Mouse (Mus musculus) liver, embryonic 14.5 days (tissue): ENCODE measurements at regions not wholly inside any gene's neighbourhood (a gene's known extent, or its start where the extent isn't known, plus 50 kb on each side); places are given as distances from the start of the nearest gene placed in this dataset.

Experiments used
- ATAC-seq: fragments of 200-750 bp; cut with Nextera tagmentation; 2 replicates; pipeline ENCODE4 v1.8.0; 2017; ENCODE audit warnings: moderate number of reproducible peaks, mild to moderate bottlenecking, moderate library complexity; ENCODE audit not compliant: insufficient read depth
- DNase-seq, 3 experiments: peaks; one replicate each; pipeline ENCODE4 v3.0.0-alpha.2; 2012 to 2013; ENCODE audit warnings: low read depth in 3 of 3, low spot score in 3 of 3
- H3K27ac ChIP-seq: fragments of 300-500 bp; sonication (generic); 2 replicates; pipeline ENCODE4 v1.5.1; 2014; ENCODE audit warnings: moderate library complexity, mild to moderate bottlenecking, control low read depth, inconsistent platforms
- H3K27me3 ChIP-seq: fragments of 300-500 bp; sonication (generic); 2 replicates; pipeline ENCODE4 v1.6.1; 2014; ENCODE audit warnings: mild to moderate bottlenecking, low read length, moderate library complexity; ENCODE audit not compliant: control insufficient read depth, insufficient read depth
- H3K36me3 ChIP-seq: fragments of 300-500 bp; sonication (generic); replicated peaks from 2 replicates; pipeline ENCODE4 v1.6.1; 2014; ENCODE audit warnings: low read depth; ENCODE audit not compliant: control insufficient read depth, insufficient read depth
- H3K4me1 ChIP-seq, 2 experiments: fragments of 200-500 bp in 1 of 2; fragments of 300-500 bp in 1 of 2; sonication (generic) in 1 of 2; replicated peaks; 2 replicates each; pipeline ENCODE4 v1.6.1; 2012 to 2014; ENCODE audit warnings: antibody characterized with exemption in 1 of 2, inconsistent platforms in 1 of 2, low read length in 1 of 2; ENCODE audit not compliant: control insufficient read depth in 2 of 2, insufficient read depth in 2 of 2
- H3K4me2 ChIP-seq: fragments of 300-500 bp; sonication (generic); 2 replicates; pipeline ENCODE4 v1.6.1; 2014; ENCODE audit warnings: low read depth, mild to moderate bottlenecking, control low read depth, moderate library complexity
- H3K4me3 ChIP-seq, 2 experiments: fragments of 200-500 bp in 1 of 2; fragments of 300-500 bp in 1 of 2; sonication (generic) in 1 of 2; 2 replicates each; pipeline ENCODE4 v1.5.1; 2012 to 2014; ENCODE audit warnings: low read depth in 2 of 2, low read length in 2 of 2, mild to moderate bottlenecking in 2 of 2, control low read depth in 1 of 2, inconsistent platforms in 1 of 2, moderate library complexity in 1 of 2; ENCODE audit not compliant: insufficient read depth in 1 of 2
- H3K9ac ChIP-seq: fragments of 300-500 bp; sonication (generic); replicated peaks from 2 replicates; pipeline ENCODE4 v1.6.1; 2014; ENCODE audit warnings: mild to moderate bottlenecking, control low read depth, moderate library complexity
- H3K9me3 ChIP-seq: fragments of 300-500 bp; sonication (generic); 2 replicates; pipeline ENCODE4 v1.6.1; 2016; ENCODE audit warnings: low read length, mixed read lengths; ENCODE audit not compliant: control insufficient read depth
- CTCF ChIP-seq: IDR thresholded peaks from 2 replicates; pipeline ENCODE4 v1.5.1; 2016; ENCODE audit warnings: antibody characterized with exemption, low read depth, control low read depth
- EP300 ChIP-seq: IDR thresholded peaks from 2 replicates; pipeline ENCODE4 v1.6.1; 2016; ENCODE audit warnings: antibody characterized with exemption, low read depth
- WGBS: fragments of 180-500 bp; shearing (Covaris S2); extraction: QIAGEN DNeasy Blood & Tissue Kit; methylation state at CpG from one replicate; pipeline ENCODE4 v1.1.7; 2014; ENCODE audit not compliant: insufficient replicate concordance; 5-methylcytosine and 5-hydroxymethylcytosine counted together

DNA sequence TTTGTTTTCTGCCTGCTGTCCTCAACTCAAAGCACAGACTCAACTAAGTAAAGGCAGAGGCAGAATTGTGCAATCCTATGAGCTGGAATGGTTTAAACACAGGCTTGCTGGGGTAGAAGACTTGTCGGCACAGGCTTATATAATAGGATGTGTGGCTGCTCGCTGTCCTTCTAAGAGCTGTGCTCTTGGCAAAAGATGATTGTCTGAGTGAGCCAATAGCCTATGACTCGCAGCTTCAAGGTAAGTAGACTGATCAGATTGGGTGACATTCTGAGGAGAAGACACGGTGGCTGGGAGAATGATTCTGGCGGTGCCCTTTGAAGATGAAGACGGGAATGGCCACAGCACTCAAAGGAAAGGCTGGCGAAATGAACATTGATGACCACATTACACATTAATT, 268.1 kb downstream of the Adgb start:
- WGBS = 66% methylated on average over 7 of the region's 7 CpGs
- ATAC-seq (no peak), DNase-seq (no peak)
- H3K36me3 ChIP-seq = no peaks in the 10 kb centered on the region
- H3K9ac ChIP-seq = no peak overlapping the region
- no peaks in the 10 kb centered on the region for H3K9me3 ChIP-seq
- no peaks in the 10 kb centered on the region for H3K27me3 ChIP-seq
- H3K4me1 ChIP-seq = no peaks in the 10 kb centered on the region
- no peak overlapping the region for H3K4me3 ChIP-seq
- TF ChIP-seq CTCF (no peak), EP300 (no peak)
- no peak overlapping the region for H3K27ac ChIP-seq
- H3K4me2 ChIP-seq = no peak overlapping the region

DNA sequence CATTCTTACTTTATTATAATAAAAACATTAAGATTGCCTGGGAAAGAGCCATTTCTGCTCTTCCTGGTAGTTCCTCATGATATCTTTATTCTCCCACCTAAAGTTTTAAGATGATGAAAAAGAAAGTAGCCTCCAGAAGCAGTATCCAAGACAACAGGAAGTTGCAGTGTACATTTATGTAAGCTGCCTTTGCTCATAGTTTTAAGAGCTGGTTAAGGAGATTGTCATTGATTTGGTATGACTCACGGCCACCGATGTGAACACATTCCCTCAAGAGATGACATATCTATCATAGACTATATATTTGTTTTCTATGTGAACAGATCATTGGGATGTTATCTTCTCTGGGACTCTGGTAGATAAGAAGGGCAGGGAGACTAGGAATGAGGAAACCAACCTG, 281.8 kb downstream of the Adgb start:
- Histone ChIP-seq H3K9ac (no peak overlapping the region), H3K27me3 (no peaks in the 10 kb centered on the region), H3K36me3 (no peaks in the 10 kb centered on the region), H3K4me1 (peaks cover 0 to 8% of the 10 kb centered on the region in 2 experiments; a peak in 3 of 4 replicates), H3K9me3 (no peaks in the 10 kb centered on the region), H3K27ac (no peak overlapping the region), H3K4me3 (no peak overlapping the region), H3K4me2 (no peak overlapping the region)
- no peak for TF ChIP-seq EP300
- no peak for TF ChIP-seq CTCF
- no peak for DNase-seq
- ATAC-seq = no peak
- 64% methylated on average over 2 of the region's 2 CpGs for WGBS

DNA sequence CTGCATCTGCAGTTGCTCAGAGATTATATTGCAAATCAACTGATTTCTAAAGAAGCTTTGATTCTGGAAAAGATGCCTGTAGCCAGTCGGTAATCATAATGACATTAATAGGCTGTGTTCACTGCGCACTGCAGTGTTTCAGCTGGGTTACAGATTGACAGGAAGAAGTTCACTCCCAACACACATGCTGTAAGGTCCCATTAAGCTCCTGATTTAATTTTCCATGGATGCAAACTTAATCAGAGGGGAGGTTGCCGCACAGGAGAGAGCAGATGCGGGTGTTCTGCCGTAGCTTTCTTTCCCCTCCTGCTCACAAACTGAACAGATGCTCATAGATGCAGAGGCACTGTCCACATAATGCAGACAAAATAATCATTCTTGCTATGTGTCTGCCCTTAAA, 284.0 kb downstream of the Adgb start:
- Histone ChIP-seq H3K9me3 (no peaks in the 10 kb centered on the region), H3K4me3 (no peak overlapping the region), H3K4me1 (peaks cover 0 to 14% of the 10 kb centered on the region in 2 experiments; a peak in 3 of 4 replicates), H3K27ac (no peak overlapping the region), H3K27me3 (no peaks in the 10 kb centered on the region), H3K4me2 (no peak overlapping the region), H3K36me3 (no peaks in the 10 kb centered on the region), H3K9ac (no peak overlapping the region)
- no peak for DNase-seq
- ATAC-seq = no peak
- TF ChIP-seq EP300 = no peak
- no peak for TF ChIP-seq CTCF
- 76% methylated on average over 5 of the region's 5 CpGs for WGBS

DNA sequence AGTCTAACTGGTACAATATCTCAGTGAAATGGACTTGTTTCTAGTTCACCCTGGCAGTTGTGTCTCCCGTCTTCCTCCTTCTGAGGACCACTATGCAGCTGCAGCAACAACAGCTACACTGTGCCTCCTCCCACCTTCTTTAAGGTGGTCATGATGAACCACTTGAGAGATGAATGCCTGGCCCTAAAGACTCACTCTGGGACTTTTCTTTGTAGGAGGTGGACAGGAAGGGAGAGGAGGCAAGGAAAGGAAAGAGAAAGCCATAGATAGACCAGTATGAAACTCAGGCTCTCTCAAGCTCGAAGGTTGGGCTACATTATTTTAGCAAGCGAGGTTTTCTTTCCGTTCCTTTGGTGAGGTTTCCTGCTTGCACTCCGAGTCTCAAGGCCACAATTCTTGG, 285.4 kb downstream of the Adgb start:
- peaks cover 0 to 14% of the 10 kb centered on the region in 2 experiments; a peak in 3 of 4 replicates for H3K4me1 ChIP-seq
- no peak overlapping the region for H3K27ac ChIP-seq
- H3K4me2 ChIP-seq = no peak overlapping the region
- H3K36me3 ChIP-seq = no peaks in the 10 kb centered on the region
- no peak overlapping the region for H3K4me3 ChIP-seq
- H3K9ac ChIP-seq = no peak overlapping the region
- no peaks in the 10 kb centered on the region for H3K27me3 ChIP-seq
- no peak for TF ChIP-seq CTCF
- TF ChIP-seq EP300 = no peak
- H3K9me3 ChIP-seq = no peaks in the 10 kb centered on the region
- 36% methylated on average over 5 of the region's 5 CpGs for WGBS
- no peak for ATAC-seq
- no peak for DNase-seq

DNA sequence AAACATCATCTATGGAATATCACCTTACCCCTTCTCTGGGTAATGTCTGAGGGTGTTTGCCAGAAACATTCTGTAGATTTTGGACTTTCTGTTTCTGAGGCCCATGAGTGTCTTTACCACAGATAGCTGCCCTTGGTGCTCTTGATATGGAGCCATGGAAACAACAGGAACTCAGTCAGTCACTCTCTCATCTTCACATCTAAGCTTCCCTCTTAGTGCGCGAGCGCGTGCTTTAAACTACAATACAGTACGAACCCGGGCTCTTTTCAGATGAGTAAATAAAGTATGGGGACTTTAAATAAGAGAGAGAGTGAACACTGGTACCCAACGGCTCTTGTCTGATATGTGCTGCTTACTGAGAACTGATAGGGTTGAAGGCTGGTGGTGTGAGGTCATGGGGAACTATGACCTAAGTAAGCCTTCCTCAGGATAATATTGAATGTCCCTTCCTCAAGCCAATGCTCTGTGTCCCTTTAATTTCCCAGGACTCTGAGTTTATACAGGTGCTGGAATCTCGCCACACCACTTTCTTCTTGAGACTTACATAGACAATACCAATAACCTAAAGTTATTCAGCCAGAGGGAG, 284.5 kb upstream of the Stxbp5 start:
- ATAC-seq (no peak), DNase-seq (no peak)
- Histone ChIP-seq H3K27me3 (no peaks in the 10 kb centered on the region), H3K27ac (no peak overlapping the region), H3K4me3 (no peak overlapping the region), H3K36me3 (no peaks in the 10 kb centered on the region), H3K9ac (no peak overlapping the region), H3K9me3 (no peaks in the 10 kb centered on the region), H3K4me2 (peak overlapping the region; percentile 37), H3K4me1 (peaks cover 0 to 14% of the 10 kb centered on the region in 2 experiments; a peak in 3 of 4 replicates)
- WGBS = 26% methylated on average over 8 of the region's 8 CpGs
- TF ChIP-seq EP300 = no peak
- no peak for TF ChIP-seq CTCF
